Mouse (Mus musculus) erythroid progenitor cell, adult 5-6 weeks (primary cell): ENCODE measurements at regions not wholly inside any gene's neighbourhood (a gene's known extent, or its start where the extent isn't known, plus 50 kb on each side); places are given as distances from the start of the nearest gene placed in this dataset.

Experiments used
- ATAC-seq: replicated peaks from 2 replicates; pipeline ENCODE4 v1.8.0; 2016; ENCODE audit warnings: moderate number of reproducible peaks, mild to moderate bottlenecking, moderate TSS enrichment, inconsistent platforms; ENCODE audit not compliant: poor library complexity, low FRiP score, severe bottlenecking

DNA sequence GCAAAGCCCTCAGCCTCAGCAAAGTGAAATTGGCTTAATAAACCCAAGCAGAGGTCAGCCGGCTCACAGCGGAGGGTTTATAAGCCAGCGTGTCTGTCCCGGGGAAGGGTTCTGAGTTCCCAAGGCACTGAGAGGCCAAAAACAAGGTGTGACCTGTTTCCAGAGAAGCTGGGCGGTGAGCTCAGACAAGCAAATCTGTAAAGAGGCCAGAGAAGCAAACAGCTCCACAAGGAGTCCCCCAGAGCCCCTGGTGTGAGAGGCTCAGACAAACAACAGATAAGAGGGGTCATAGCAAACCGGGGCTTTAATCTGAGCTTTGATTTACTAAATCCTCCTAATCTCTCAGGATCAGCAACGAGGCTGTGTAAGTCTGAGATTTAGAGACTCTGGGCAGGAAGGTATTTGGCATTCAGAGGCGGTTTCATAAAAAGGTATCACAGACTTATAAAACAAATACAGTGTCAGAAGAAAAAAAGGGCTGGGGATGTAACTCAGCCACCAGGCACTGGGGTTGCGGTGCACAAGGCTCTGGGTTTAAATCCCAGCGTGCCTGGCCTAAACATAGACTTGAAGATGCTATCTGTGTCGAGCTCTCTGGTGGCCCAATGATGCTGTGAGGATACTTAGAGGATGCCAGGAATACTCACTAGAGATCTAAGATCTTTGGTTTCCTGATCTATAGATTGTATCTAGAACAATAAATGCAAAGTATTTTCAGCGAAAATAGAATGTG is 67.8 kb upstream of the Glrp1 start:
- no peak for ATAC-seq

DNA sequence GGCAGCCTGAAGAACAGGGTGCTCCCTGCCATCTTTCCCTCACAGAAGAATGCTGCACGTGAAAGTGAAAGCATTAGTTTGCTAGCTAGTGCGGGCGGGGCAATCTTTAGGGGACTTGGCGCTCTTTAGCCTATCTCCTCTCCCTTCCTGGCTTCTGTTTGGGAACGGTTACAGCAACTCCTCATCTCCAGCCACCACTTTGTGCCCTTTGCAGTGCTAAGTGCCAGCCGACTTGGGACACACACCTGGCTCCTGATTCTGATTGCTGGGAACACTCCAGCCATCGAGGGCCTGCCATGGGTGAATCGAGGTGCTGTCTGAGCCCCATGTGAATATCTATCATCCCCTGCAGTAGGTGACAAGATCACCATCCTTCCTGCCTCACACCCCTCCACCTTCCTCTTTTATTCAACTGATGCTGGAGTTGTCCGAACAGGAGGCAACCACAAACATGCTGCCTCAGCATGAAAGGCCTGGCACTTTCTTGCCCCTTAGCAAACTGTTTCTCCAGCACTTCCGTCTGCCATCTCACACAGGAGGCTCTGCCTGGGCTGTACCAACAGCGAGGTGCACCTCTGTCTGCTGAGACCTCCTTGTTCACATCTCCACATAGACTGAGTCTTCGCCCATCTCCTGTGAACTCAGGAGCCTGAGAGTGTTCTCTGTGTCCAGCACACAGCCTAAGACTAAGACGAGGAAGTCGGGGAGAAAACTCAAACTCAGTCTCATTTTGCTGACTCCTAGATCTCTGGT is 66.2 kb upstream of the Glrp1 start:
- ATAC-seq = peak; percentile 60

DNA sequence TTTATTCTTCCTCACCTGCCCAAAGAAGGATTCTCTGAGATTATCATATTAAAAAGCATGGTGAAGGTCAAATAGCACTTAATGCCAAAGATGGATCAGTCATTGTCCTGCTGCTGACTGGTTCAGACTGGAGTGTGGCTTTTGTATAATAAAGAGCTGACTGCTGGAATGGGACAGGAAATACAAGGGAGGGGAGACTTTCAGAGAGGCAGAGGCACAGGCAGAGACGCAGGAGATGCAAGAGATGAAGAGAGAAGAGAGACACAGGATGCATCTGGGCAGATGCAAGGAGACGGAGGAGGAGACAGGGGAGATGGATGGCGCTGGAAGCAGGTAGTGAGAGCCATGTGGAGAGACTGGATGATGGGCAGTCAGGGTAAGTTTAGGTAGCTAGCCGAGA is 65.4 kb upstream of the Glrp1 start:
- ATAC-seq = no peak

DNA sequence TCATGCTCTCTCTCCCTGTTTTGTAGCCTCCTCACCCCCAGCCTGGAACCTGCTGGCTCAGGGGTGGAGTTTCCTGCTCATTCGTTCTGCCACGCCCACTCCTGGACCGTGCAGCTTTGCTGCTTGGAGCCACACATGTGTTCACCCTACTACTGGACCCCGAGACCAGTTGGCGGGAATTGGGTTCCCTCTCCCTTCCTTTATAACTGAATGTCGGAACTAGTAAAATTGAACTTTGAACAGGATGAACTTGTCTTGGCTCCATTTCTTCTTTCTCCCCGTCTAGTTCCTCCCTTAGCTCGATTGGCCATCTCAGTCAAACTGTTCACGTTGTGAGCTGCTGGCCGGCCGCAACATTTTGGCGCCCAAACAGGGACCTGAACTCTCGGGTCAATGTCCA is 62.3 kb upstream of the Glrp1 start:
- no peak for ATAC-seq

DNA sequence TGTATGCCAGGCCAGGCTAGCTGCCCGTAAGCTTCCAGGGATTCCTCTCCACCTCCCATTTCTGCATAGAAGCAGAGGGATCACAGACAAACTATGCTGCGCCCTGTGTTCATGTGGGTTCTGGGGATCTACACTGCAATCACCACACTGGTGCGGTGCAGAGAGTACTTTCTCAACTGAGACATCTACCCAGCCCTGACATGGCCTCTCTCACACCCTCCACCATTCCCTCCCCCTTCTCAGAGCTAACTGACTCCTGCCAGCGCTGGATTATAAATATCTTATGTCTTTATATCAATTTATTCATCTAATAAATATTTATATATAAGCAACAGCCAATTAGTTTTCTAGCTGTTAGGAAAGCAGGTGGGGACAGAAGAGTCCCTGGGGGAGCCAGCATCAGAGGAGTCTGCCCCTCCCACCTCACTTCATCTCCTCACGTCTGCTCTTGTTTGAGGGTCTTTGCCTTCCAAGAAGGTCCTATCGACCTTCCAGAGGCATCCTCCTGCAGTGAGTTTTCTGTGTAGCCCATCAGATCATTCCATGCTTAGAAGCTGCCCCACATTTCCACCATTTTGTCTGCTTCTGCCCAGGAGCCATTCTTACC is 58.7 kb upstream of the Glrp1 start:
- no peak for ATAC-seq

DNA sequence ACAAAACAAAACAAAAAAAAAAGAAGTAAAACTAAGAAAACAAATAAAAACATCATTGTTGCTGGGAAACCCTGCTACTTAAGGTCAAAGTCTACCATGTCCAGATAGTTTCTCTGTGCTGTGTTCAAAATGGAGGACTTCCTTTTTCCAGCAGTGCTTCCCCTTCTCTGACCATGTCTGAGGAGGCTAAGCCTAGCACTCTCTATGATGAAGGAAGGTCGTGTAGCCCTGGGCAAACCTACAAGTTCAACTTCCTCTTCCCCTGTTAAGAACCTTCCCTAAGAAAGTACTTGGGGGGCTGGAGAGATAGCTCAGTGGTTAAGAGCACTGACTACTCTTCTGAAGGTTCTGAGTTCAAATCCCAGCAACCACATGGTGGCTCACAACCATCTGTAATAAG is 57.3 kb upstream of the Glrp1 start:
- ATAC-seq = no peak

DNA sequence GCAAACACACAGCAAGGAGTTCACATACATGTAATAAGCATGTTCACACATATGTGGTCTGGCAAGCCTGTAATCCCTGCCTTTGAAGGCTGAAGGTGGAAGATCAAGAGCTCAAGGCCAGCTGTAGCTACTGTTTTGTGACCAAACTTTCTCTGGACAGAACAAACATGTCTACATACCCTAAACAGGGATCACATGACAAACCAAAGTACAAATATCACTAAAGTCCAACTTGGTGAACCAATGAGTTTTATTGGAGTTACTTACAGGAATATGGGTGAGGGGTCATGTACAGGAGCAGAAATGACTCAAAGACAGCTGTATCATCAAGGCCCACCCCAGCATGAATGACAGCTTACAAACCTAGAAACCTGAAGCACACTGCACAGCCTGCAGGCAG is 56.6 kb upstream of the Glrp1 start:
- no peak for ATAC-seq

DNA sequence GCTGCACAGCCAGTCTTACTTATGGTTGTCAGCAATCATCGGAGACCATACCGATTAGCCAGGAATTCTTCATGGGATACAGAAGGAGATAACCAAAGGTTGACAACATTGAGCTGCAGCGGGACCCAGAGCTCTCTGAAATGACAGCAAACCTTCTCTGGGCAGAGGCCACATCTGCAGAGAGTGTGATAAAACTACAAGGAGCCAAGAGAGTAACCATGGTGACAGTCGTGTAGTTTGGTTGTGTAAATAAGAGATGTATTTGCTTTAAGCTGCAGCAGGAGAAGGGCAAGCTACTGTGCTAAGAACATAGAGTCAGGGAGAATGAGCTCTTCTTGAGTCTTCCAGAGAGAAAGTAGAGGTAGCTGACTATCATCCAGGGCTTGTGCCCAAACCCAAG is 55.0 kb upstream of the Glrp1 start:
- ATAC-seq = no peak

DNA sequence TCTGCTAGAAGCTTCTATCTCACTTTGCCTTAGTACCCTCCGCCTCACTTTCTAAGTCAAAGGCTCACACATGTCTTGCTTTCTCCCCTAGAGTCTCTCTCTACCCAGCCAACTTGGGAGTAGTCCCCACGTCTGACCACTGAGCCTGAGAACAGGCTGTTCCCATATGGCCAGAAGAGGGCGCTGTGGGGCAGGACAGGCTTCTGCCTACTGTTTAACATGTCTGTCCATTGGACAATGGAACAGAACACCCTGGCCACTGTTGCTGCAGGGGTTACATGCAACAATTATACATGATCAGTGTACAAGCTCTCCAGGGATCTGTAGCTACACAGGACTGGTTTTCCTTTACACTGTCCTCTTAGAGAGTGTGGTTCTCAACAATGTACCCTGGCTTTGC is 52.5 kb upstream of the Glrp1 start:
- peak; percentile 63; the same call in 1 of the 2 replicates for ATAC-seq

DNA sequence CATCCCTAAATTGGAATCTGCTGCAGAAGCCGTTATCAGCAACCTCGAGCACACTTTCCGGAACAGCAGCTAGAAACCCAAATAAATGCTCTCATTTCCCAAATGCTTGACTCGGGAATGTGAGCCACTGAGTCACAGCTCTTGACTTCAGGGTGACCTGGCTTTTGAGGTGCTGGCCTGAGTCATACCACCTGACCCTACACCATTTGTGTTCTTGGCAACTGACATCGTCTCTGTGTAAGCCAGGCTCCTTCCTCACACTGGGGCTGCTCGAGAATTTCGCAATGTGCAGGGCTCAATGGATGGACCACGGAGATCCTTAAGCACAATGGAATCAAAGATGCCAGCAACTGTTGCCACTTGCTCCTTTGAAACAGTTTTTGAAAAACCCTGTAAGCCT is 50.9 kb upstream of the Glrp1 start:
- ATAC-seq = no peak
